Mouse (Mus musculus) mouse trophoblast stem cell (cell line): ENCODE data around the gene Fgf18.

Source experiments
- in situ Hi-C, 2 experiments: fragments of 300-500 bp; cut with MseI, MboI; formaldehyde crosslinking; loops; 2 replicates in 1 of 2; 3 replicates in 1 of 2; pipeline ENCODE4 v1.15.1; 2025

The Fgf18 gene

DNA sequence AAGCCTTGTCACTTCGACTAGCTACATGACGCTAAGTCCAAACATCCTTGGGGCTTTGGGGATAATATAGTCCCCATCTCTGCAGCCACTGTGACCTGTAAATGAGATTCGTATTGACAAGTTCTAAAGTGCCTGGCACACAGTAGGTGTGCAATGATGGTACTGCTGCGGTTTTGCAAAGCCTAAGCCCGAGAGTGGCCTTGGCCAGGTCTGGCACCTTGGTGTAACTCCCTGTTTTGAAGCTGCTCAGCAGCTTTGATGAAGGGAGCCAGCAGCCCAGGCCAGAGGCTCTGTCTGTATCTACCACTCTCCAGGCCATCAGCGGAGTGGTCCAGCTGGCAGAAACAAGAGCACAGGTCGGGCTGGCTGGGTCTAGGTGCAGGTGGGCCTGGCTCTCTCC, 72.7 kb downstream of the Fgf18 start:
- in situ Hi-C loops: no loop called here

DNA sequence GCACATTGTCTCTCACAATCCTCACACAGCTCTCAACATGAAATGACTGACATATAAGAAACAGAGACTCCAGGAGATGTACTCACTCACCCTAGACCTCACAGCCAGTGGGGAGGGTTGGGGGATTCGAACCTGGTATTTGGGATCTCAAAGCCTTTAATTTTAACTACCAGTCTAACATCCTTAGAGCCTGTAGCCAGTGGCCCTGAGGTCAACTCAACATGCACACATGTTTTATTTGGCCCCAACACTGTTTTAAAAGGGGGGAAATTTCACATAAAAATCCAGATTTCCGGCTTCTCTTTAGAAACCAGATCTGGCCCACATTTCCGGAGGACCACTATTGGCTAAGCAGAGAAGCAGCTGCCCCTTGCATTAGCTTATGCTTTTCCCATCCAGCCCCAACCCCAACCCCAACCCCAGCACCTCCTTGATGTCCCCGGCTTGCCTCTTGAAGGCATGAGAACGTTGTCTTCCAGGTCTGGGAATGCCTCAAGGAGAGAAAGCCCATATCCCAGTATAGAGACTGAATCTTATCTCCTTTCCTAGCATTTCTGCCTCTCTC, 75.8 kb downstream of the Fgf18 start:
- in situ Hi-C loops: no loop called here

DNA sequence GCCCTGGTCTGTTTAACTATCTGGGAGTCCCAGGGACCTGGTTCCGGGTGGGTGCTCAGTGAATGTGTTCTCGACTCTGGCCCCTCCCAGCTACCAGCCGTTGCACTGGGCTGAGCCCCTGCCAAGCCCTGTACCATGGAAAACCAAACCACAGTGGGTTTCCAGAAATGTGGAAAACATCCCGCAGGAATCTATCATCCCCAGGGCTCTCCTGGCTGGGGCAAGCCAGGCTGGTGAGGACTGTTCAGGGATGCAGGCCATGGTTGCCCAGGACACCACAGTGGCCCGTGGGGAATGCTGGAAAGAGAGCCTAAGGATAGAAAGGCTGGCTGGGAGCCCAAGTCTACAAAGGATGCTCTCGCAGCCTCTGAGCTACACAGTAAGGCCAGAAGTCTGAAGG, 76.7 kb downstream of the Fgf18 start:
- in situ Hi-C loops: no loop called here
